Mouse (Mus musculus) retina, adult 2 months (tissue): ENCODE data around the gene Smlr1.
A peak's percentile ranks its signal among the peaks of the same experiment; 100 is the strongest.

Source experiments
- DNase-seq: peaks from one replicate; pipeline ENCODE4 v3.0.0-alpha.2; 2012; ENCODE audit warnings: low read depth, low spot score

The Smlr1 gene

GRCm38 (mm10) chr10:25499323-25500071 lies 36.6 kb downstream of the Smlr1 start:
- no peak for DNase-seq

- peak; percentile 37 for DNase-seq
These were observed 47.6 kb downstream of the Smlr1 start for GRCm38 (mm10) chr10:25488456-25488855.

GRCm38 (mm10) chr10:25482791-25483190 lies 53.3 kb downstream of the Smlr1 start:
- DNase-seq: no peak

- DNase-seq: no peak
These were observed 56.4 kb downstream of the Smlr1 start for GRCm38 (mm10) chr10:25479716-25480115.
